Comparison of ENCODE assay signal across 8 mouse cellular contexts in the genomic region with DNA sequence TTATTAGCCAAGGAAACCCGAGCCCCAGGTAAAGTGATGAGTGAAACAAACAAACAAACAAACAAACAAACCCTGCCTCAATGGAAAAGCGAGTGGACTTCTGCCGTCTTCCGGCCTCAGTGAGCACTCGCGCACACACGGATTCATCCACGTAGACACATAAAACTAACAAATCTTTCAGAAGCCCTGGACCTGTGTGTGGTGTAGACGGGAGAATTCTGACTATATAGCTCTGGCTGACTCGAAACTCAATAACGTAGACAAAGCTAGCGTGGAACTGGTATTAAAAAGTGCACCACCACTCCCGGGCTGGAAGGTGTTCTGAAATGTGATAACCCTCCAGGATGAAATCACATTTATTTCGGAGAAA. TPM values are rescaled to one million over a fixed set of nuclear protein-coding genes. Genes with fewer than 3 reads are reported as not detected.
DNase-seq lines count a peak whose midpoint lies in the region; ATAC-seq lines count a peak whose summit lies in the region.

No protein-coding gene starts in this region.

- H3K4me3 ChIP-seq in lung, embryonic 16.5 days (ENCODE audit: low read length), result peak overlapping the region; percentile 79
- H3K4me3 ChIP-seq in hindbrain, embryonic 13.5 days, result peak overlapping the region; percentile 84

- no peaks in the 10 kb centered on the region for H3K27me3 ChIP-seq in lung, embryonic 16.5 days (ENCODE audit: control insufficient read depth, insufficient read depth, low read depth, low read length)
- no peaks in the 10 kb centered on the region for H3K27me3 ChIP-seq in hindbrain, embryonic 13.5 days

- peak overlapping the region; percentile 83 for H3K9ac ChIP-seq in lung, embryonic 16.5 days (ENCODE audit: low read length)
- peak overlapping the region; percentile 72 for H3K9ac ChIP-seq in hindbrain, embryonic 13.5 days

- peaks cover 9% of the 10 kb centered on the region for H3K4me1 ChIP-seq in lung, embryonic 16.5 days (replicated peaks; ENCODE audit: control insufficient read depth, insufficient read depth, low read length)
- peaks cover 18% of the 10 kb centered on the region for H3K4me1 ChIP-seq in hindbrain, embryonic 13.5 days (replicated peaks)

- WGBS in lung, embryonic 16.5 days, result under 1% methylated on average over 14 of the region's 14 CpGs
- WGBS in hindbrain, embryonic 13.5 days, result under 1% methylated on average over 14 of the region's 14 CpGs

- H3K27ac ChIP-seq in lung, embryonic 16.5 days (ENCODE audit: low read length), result peak overlapping the region; percentile 89
- 0 out of 2 replicates have a peak overlapping the region, but pooled peaks have one; percentile 9 for H3K27ac ChIP-seq in hindbrain, embryonic 13.5 days

- H3K36me3 ChIP-seq in lung, embryonic 16.5 days (ENCODE audit: control insufficient read depth, insufficient read depth, low read length), result no peaks in the 10 kb centered on the region
- no peaks in the 10 kb centered on the region for H3K36me3 ChIP-seq in hindbrain, embryonic 13.5 days

- peak; percentile 53; the same call in 1 of the 2 replicates for ATAC-seq in lung, embryonic 16.5 days (ENCODE audit: low read depth)
- peak; percentile 78; the same call in 1 of the 2 replicates for ATAC-seq in hindbrain, embryonic 13.5 days (ENCODE audit: low FRiP score)
- ATAC-seq in megakaryocyte, adult 5-6 weeks (ENCODE audit: poor library complexity, severe bottlenecking), result peak; percentile 19

- peak overlapping the region; percentile 91 for H3K4me2 ChIP-seq in lung, embryonic 16.5 days (ENCODE audit: low read depth, low read length)
- H3K4me2 ChIP-seq in hindbrain, embryonic 13.5 days, result peak overlapping the region; percentile 83

- peak; percentile 12 for DNase-seq in cerebellum, adult 11 months
- no peak for DNase-seq in cerebellum, adult 8-10 months
- no peak for DNase-seq in lung, adult 18-20 months
- DNase-seq in right cerebral cortex, postnatal 14 days, result no peak
- no peak for DNase-seq in right cerebral cortex, postnatal 36 days (ENCODE audit: low spot score in 2 of 2)

- H3K9me3 ChIP-seq in lung, embryonic 16.5 days (ENCODE audit: control insufficient read depth, low read length), result no peaks in the 10 kb centered on the region
- H3K9me3 ChIP-seq in hindbrain, embryonic 13.5 days, result no peaks in the 10 kb centered on the region

RNA-seq across cellular contexts. Expression of a gene that starts 0.4 kb away (rescaled TPM):
- 10.7 and 10.9 TPM in 2 replicates for polyA plus RNA-seq in lung, embryonic 16.5 days (2015; fragmentation: Nextera tagmentation; extraction: Ambion mirVana)
- polyA plus RNA-seq in hindbrain, embryonic 13.5 days (2015; fragmentation: Nextera tagmentation; extraction: Ambion mirVana), result 8.5 and 8.8 TPM in 2 replicates
- 16.7 and 20.0 TPM in 2 replicates for total RNA-seq in megakaryocyte, adult 5-6 weeks (2015)
- total RNA-seq in megakaryocyte, adult 5-6 weeks (2017), result 14.0 and 22.5 TPM in 2 replicates

RNA-seq across cellular contexts. Expression of a gene that starts 18.0 kb away (rescaled TPM):
- 11.6 and 17.2 TPM in 2 replicates for polyA plus RNA-seq in lung, embryonic 16.5 days (2015; fragmentation: Nextera tagmentation; extraction: Ambion mirVana)
- polyA plus RNA-seq in hindbrain, embryonic 13.5 days (2015; fragmentation: Nextera tagmentation; extraction: Ambion mirVana), result 9.5 and 10.9 TPM in 2 replicates
- 19.0 and 20.2 TPM in 2 replicates for total RNA-seq in megakaryocyte, adult 5-6 weeks (2015)
- total RNA-seq in megakaryocyte, adult 5-6 weeks (2017), result 9.2 and 11.7 TPM in 2 replicates

RNA-seq across cellular contexts. Expression of a gene that starts 27.7 kb away (rescaled TPM):
- 11.3 and 12.7 TPM in 2 replicates for polyA plus RNA-seq in lung, embryonic 16.5 days (2015; fragmentation: Nextera tagmentation; extraction: Ambion mirVana)
- 19.8 and 22.7 TPM in 2 replicates for polyA plus RNA-seq in hindbrain, embryonic 13.5 days (2015; fragmentation: Nextera tagmentation; extraction: Ambion mirVana)
- 5.2 and 7.2 TPM in 2 replicates for total RNA-seq in megakaryocyte, adult 5-6 weeks (2015)
- total RNA-seq in megakaryocyte, adult 5-6 weeks (2017), result 6.4 and 8.2 TPM in 2 replicates

RNA-seq across cellular contexts. Expression of a gene that starts 48.1 kb away (rescaled TPM):
- polyA plus RNA-seq in lung, embryonic 16.5 days (2015; fragmentation: Nextera tagmentation; extraction: Ambion mirVana), result 0.25 TPM in 1 of 2 replicates, not detected in the other
- not detected in 2 replicates for polyA plus RNA-seq in hindbrain, embryonic 13.5 days (2015; fragmentation: Nextera tagmentation; extraction: Ambion mirVana)
- total RNA-seq in megakaryocyte, adult 5-6 weeks (2015), result not detected in 2 replicates
- total RNA-seq in megakaryocyte, adult 5-6 weeks (2017), result not detected in 2 replicates

Comparison
In these comparisons a context has a peak if more than half of its experiments do, and no peak if none do; other contexts are left out.
1. ATAC-seq: peak in every context shown above with its lines; median percentile 78 in hindbrain, embryonic 13.5 days; 53 in lung, embryonic 16.5 days; 19 in megakaryocyte, adult 5-6 weeks.